Mouse (Mus musculus) bone marrow macrophage, adult 2 months (primary cell): ENCODE measurements around the gene St7.

Experiments used
- CTCF ChIP-seq: IDR thresholded peaks from 2 replicates; pipeline ENCODE4 v1.5.1; 2012; ENCODE audit warnings: low read depth, mild to moderate bottlenecking, low read length, moderate library complexity
- POLR2A ChIP-seq: IDR thresholded peaks from 2 replicates; pipeline ENCODE4 v1.6.1; 2012; ENCODE audit warnings: mild to moderate bottlenecking, low read depth, low read length, borderline replicate concordance

DNA sequence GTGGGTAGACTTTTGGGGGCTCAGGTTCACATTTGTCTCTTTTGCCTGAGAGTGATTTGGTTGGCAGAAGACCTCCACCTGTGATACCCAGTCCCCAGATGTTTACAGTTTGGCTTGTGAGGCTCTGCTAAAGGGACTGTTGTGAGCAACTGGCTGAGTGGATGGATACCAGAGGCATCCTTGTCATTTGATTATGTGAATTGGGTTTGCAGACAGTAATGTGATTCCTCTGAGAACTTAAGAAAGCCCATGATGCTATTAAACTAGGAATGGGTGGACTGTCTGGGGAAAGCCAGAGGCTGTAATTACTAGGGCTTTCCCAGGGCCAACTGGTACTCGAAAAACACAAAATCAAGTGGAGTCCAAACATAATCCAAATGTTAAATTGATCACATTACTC is 286.6 kb downstream of the St7 start:
- TF ChIP-seq CTCF (no peak), POLR2A (no peak)
